Mouse (Mus musculus) testis, adult 2 months (tissue): ENCODE results near the gene Susd1.

ENCODE experiments used
- CTCF ChIP-seq: fragments of 200-500 bp; IDR thresholded peaks from 2 replicates; pipeline ENCODE4 v1.5.1; 2012; ENCODE audit warnings: low read depth, mild to moderate bottlenecking, inconsistent platforms, low read length, moderate library complexity; ENCODE audit not compliant: control insufficient read depth, insufficient read depth, insufficient replicate concordance
- POLR2A ChIP-seq: fragments of 200-500 bp; IDR thresholded peaks from 2 replicates; pipeline ENCODE4 v1.6.1; 2012; ENCODE audit warnings: low read depth, mild to moderate bottlenecking, inconsistent platforms, low read length, moderate library complexity; ENCODE audit not compliant: control insufficient read depth

- TF ChIP-seq POLR2A (no peak), CTCF (no peak)
Measured at GRCm38 (mm10) chr4:59462494-59462893, 24.1 kb upstream of the Susd1 start.
